ENCODE assay signal across 8 mouse cellular contexts in genomic region chr11:68387441-68387760, GRCm38 (mm10). TPM values are rescaled to one million over a fixed set of nuclear protein-coding genes. Genes with fewer than 3 reads are reported as not detected.
A peak's percentile ranks its signal among the peaks of the same experiment; 100 is the strongest.
DNase-seq lines count a peak whose midpoint lies in the region; ATAC-seq lines count a peak whose summit lies in the region.

No protein-coding gene starts in this region.

- 54% methylated on average over 4 of the region's 4 CpGs for whole genome bisulfite sequencing in lung, embryonic 16.5 days
- WGBS in forebrain, embryonic 11.5 days = 25% methylated on average over 4 of the region's 4 CpGs
- 16% methylated on average over 4 of the region's 4 CpGs for WGBS in limb, embryonic 11.5 days
- 16% methylated on average over 4 of the region's 4 CpGs for WGBS in neural tube, embryonic 15.5 days

- H3K36me3 ChIP-seq in lung, embryonic 16.5 days (ENCODE audit: control insufficient read depth, insufficient read depth, low read length) = no peaks in the 10 kb centered on the region
- H3K36me3 ChIP-seq in forebrain, embryonic 11.5 days (ENCODE audit: control insufficient read depth, insufficient read depth, low read length) = no peaks in the 10 kb centered on the region
- H3K36me3 ChIP-seq in limb, embryonic 11.5 days (ENCODE audit: control insufficient read depth, insufficient read depth, low read length) = no peaks in the 10 kb centered on the region
- no peaks in the 10 kb centered on the region for H3K36me3 ChIP-seq in neural tube, embryonic 15.5 days

- peaks cover 16% of the 10 kb centered on the region for H3K4me1 ChIP-seq in lung, embryonic 16.5 days (replicated peaks; ENCODE audit: control insufficient read depth, insufficient read depth, low read length)
- H3K4me1 ChIP-seq in forebrain, embryonic 11.5 days (replicated peaks; ENCODE audit: control insufficient read depth, insufficient read depth, low read length) = peaks cover 17% of the 10 kb centered on the region; the same call in 1 of the 2 replicates
- H3K4me1 ChIP-seq in limb, embryonic 11.5 days (ENCODE audit: control insufficient read depth, insufficient read depth, low read length) = peaks cover 22% of the 10 kb centered on the region
- peaks cover 54% of the 10 kb centered on the region for H3K4me1 ChIP-seq in neural tube, embryonic 15.5 days

- peak overlapping the region; percentile 74 for H3K4me3 ChIP-seq in lung, embryonic 16.5 days (ENCODE audit: low read length)
- H3K4me3 ChIP-seq in forebrain, embryonic 11.5 days (ENCODE audit: low read depth, low read length) = peak overlapping the region; percentile 63
- peak overlapping the region; percentile 49 for H3K4me3 ChIP-seq in limb, embryonic 11.5 days (ENCODE audit: low read depth, low read length)
- H3K4me3 ChIP-seq in neural tube, embryonic 15.5 days (replicated peaks) = peak overlapping the region; percentile 59

- peak overlapping the region; percentile 99 for H3K4me2 ChIP-seq in lung, embryonic 16.5 days (ENCODE audit: low read depth, low read length)
- H3K4me2 ChIP-seq in forebrain, embryonic 11.5 days (ENCODE audit: low read depth, low read length, severe bottlenecking) = peak overlapping the region; percentile 88
- H3K4me2 ChIP-seq in limb, embryonic 11.5 days (ENCODE audit: low read depth, severe bottlenecking) = peak overlapping the region; percentile 85
- peak overlapping the region; percentile 99 for H3K4me2 ChIP-seq in neural tube, embryonic 15.5 days

- H3K27ac ChIP-seq in lung, embryonic 16.5 days (ENCODE audit: low read length) = no peak overlapping the region
- peak overlapping the region; percentile 68 for H3K27ac ChIP-seq in forebrain, embryonic 11.5 days (ENCODE audit: low read depth, low read length)
- no peak overlapping the region; the same call in 1 of the 2 replicates for H3K27ac ChIP-seq in limb, embryonic 11.5 days (replicated peaks; ENCODE audit: low read depth, low read length)
- peak overlapping the region; percentile 71 for H3K27ac ChIP-seq in neural tube, embryonic 15.5 days (replicated peaks)

- peaks cover 80% of the 10 kb centered on the region for H3K27me3 ChIP-seq in lung, embryonic 16.5 days (ENCODE audit: control insufficient read depth, insufficient read depth, low read depth, low read length)
- H3K27me3 ChIP-seq in forebrain, embryonic 11.5 days (ENCODE audit: control insufficient read depth, insufficient read depth, low read length) = peaks cover 68% of the 10 kb centered on the region
- H3K27me3 ChIP-seq in limb, embryonic 11.5 days (ENCODE audit: control insufficient read depth, insufficient read depth, low read length) = peaks cover 75% of the 10 kb centered on the region
- H3K27me3 ChIP-seq in neural tube, embryonic 15.5 days (replicated peaks) = peaks cover 60% of the 10 kb centered on the region

- no peak for DNase-seq in lung, postnatal 25 days (ENCODE audit: low spot score)
- no peak for DNase-seq in forebrain, embryonic 11.5 days (ENCODE audit: low spot score)
- DNase-seq in limb, embryonic 11.5 days (ENCODE audit: low spot score) = no peak
- no peak for DNase-seq in left cerebral cortex, adult 9 months (ENCODE audit: low spot score in 2 of 2)
- no peak for DNase-seq in retina, postnatal 1 day
- DNase-seq in layer of hippocampus, postnatal 14 days (ENCODE audit: low spot score in 2 of 2) = no peak

- peak overlapping the region; percentile 71; the same call in 1 of the 2 replicates for H3K9ac ChIP-seq in lung, embryonic 16.5 days (ENCODE audit: low read length)
- peak overlapping the region; percentile 78 for H3K9ac ChIP-seq in forebrain, embryonic 11.5 days (ENCODE audit: low read length)
- H3K9ac ChIP-seq in limb, embryonic 11.5 days (ENCODE audit: low read length) = peak overlapping the region; percentile 69
- peak overlapping the region; percentile 57 for H3K9ac ChIP-seq in neural tube, embryonic 15.5 days (replicated peaks)

- ATAC-seq in lung, embryonic 16.5 days (ENCODE audit: low read depth) = no peak
- ATAC-seq in forebrain, embryonic 11.5 days (replicated peaks; ENCODE audit: low FRiP score) = no peak
- ATAC-seq in limb, embryonic 11.5 days (ENCODE audit: insufficient number of reproducible peaks, low FRiP score, low TSS enrichment, low read depth) = no peak
- ATAC-seq in neural tube, embryonic 15.5 days (ENCODE audit: low FRiP score) = no peak

- no peaks in the 10 kb centered on the region for H3K9me3 ChIP-seq in lung, embryonic 16.5 days (ENCODE audit: control insufficient read depth, low read length)
- H3K9me3 ChIP-seq in forebrain, embryonic 11.5 days (ENCODE audit: control insufficient read depth, low read length) = no peaks in the 10 kb centered on the region; the same call in 1 of the 2 replicates
- no peaks in the 10 kb centered on the region for H3K9me3 ChIP-seq in limb, embryonic 11.5 days (ENCODE audit: control insufficient read depth, low read length)
- H3K9me3 ChIP-seq in neural tube, embryonic 15.5 days (replicated peaks) = no peaks in the 10 kb centered on the region

RNA-seq across cellular contexts. Expression of gene Ntn1, which starts 13.2 kb away (rescaled TPM):
- 1.7 and 1.9 TPM in 2 replicates for polyA plus RNA-seq in lung, embryonic 16.5 days (2015; fragmentation: Nextera tagmentation; extraction: Ambion mirVana)
- 4.8 and 6.2 TPM in 2 replicates for polyA plus RNA-seq in forebrain, embryonic 11.5 days (2014; fragmentation: Nextera tagmentation; extraction: Ambion mirVana)
- 3.3 and 5.4 TPM in 2 replicates for polyA plus RNA-seq in limb, embryonic 11.5 days (2014; fragmentation: Nextera tagmentation; extraction: Ambion mirVana)
- 25.7 and 28.9 TPM in 2 replicates for polyA plus RNA-seq in neural tube, embryonic 15.5 days (2015; fragmentation: Nextera tagmentation; extraction: Ambion mirVana)
- 1 to 10 TPM; 7.1 to 7.4 TPM for total RNA-seq in layer of hippocampus, postnatal 14 days (2021)

RNA-seq across cellular contexts. Expression of gene Pik3r5, which starts 44.5 kb away (rescaled TPM):
- polyA plus RNA-seq in lung, embryonic 16.5 days (2015; fragmentation: Nextera tagmentation; extraction: Ambion mirVana) = 0.55 and 0.67 TPM in 2 replicates
- 0.81 and 1.2 TPM in 2 replicates for polyA plus RNA-seq in forebrain, embryonic 11.5 days (2014; fragmentation: Nextera tagmentation; extraction: Ambion mirVana)
- 1.2 and 1.7 TPM in 2 replicates for polyA plus RNA-seq in limb, embryonic 11.5 days (2014; fragmentation: Nextera tagmentation; extraction: Ambion mirVana)
- polyA plus RNA-seq in neural tube, embryonic 15.5 days (2015; fragmentation: Nextera tagmentation; extraction: Ambion mirVana) = 0.72 and 2.0 TPM in 2 replicates
- 1 to 10 TPM; 1.6 to 2.0 TPM for total RNA-seq in layer of hippocampus, postnatal 14 days (2021)

Comparison
In these comparisons a context has a peak if more than half of its experiments do, and no peak if none do; other contexts are left out.
1. H3K27ac ChIP-seq: peak in forebrain, embryonic 11.5 days (single experiment) and neural tube, embryonic 15.5 days (single experiment); none in lung, embryonic 16.5 days (single experiment) and limb, embryonic 11.5 days (single experiment).
2. Peak in every context shown above with its lines, with median percentiles within 50 percentile points of each other: H3K4me2 ChIP-seq, H3K4me3 ChIP-seq and H3K9ac ChIP-seq.